ENCODE assay signal across 9 mouse cellular contexts in genomic region chr11:78490781-78491241, GRCm38 (mm10). TPM values are rescaled to one million over a fixed set of nuclear protein-coding genes. Genes with fewer than 3 reads are reported as not detected.
DNase-seq lines count a peak whose midpoint lies in the region; ATAC-seq and TF ChIP-seq lines count a peak whose summit lies in the region.
"Had no signal": no experiment of that assay in that cellular context is flagged by ENCODE, and none has a peak within 500 bp of the region (broad histone marks: within the 10 kb centered on the region; RNA-seq: fewer than 3 reads in every experiment).

No protein-coding gene starts in this region.

- DNase-seq in urinary bladder, postnatal 14 days (ENCODE audit: low spot score), result peak; percentile 25
- no peak for DNase-seq in urinary bladder, postnatal 25 days (ENCODE audit: low spot score)
- peak; percentile 87 for DNase-seq in embryo, embryonic 10 days (ENCODE audit: low spot score)
- DNase-seq in heart, postnatal 0 days (ENCODE audit: low spot score), result no peak
- DNase-seq in left cerebral cortex, postnatal 10 days (ENCODE audit: extremely low spot score in 1 of 2, low spot score in 2 of 2), result peak; percentile 25 to 77
- DNase-seq in yolk sac, embryonic 10.5 days (ENCODE audit: low spot score), result peak; percentile 48
- DNase-seq in urinary bladder, postnatal 4 days (ENCODE audit: low spot score in 2 of 2), result no peak

- no peaks in the 10 kb centered on the region for H3K36me3 ChIP-seq in heart, postnatal 0 days (replicated peaks; ENCODE audit: control insufficient read depth, insufficient read depth, low read length)
- H3K36me3 ChIP-seq in midbrain, embryonic 16.5 days (ENCODE audit: control insufficient read depth, insufficient read depth, low read length), result peaks cover 15% of the 10 kb centered on the region

- H3K4me2 ChIP-seq in heart, postnatal 0 days (ENCODE audit: low read depth, low read length), result peak overlapping the region; percentile 21; the same call in 1 of the 2 replicates
- H3K4me2 ChIP-seq in midbrain, embryonic 16.5 days (ENCODE audit: low read length), result peak overlapping the region; percentile 51

- TF ChIP-seq CTCF in heart, postnatal 0 days (IDR thresholded peaks at IDR 0.05; ENCODE audit: low read depth), result peak; percentile 16; the same call in 1 of the 2 replicates

- H3K4me1 ChIP-seq in heart, postnatal 0 days (ENCODE audit: control insufficient read depth, insufficient read depth), result no peaks in the 10 kb centered on the region
- peaks cover 25% of the 10 kb centered on the region for H3K4me1 ChIP-seq in midbrain, embryonic 16.5 days (ENCODE audit: control insufficient read depth, insufficient read depth, low read length)

- ATAC-seq in heart, postnatal 0 days (ENCODE audit: insufficient read depth, low read depth), result no peak
- ATAC-seq in midbrain, embryonic 16.5 days, result peak; percentile 65; the same call in 1 of the 2 replicates

- H3K27ac ChIP-seq in heart, postnatal 0 days (ENCODE audit: low read depth), result no peak overlapping the region
- H3K27ac ChIP-seq in midbrain, embryonic 16.5 days (ENCODE audit: low read length), result peak overlapping the region; percentile 34; the same call in 1 of the 2 replicates

- 0 out of 2 replicates have a peak overlapping the region, but pooled peaks have one; percentile 16 for H3K4me3 ChIP-seq in heart, postnatal 0 days (ENCODE audit: low read depth, low read length)
- H3K4me3 ChIP-seq in midbrain, embryonic 16.5 days (ENCODE audit: low read depth, low read length), result peak overlapping the region; percentile 25; the same call in 1 of the 2 replicates

- peaks cover 76% of the 10 kb centered on the region for H3K27me3 ChIP-seq in heart, postnatal 0 days (ENCODE audit: control insufficient read depth, insufficient read depth, low read length)
- no peaks in the 10 kb centered on the region; the same call in 1 of the 2 replicates for H3K27me3 ChIP-seq in midbrain, embryonic 16.5 days (ENCODE audit: control insufficient read depth, insufficient read depth, low read depth, low read length)

- H3K9me3 ChIP-seq in heart, postnatal 0 days (replicated peaks; ENCODE audit: control insufficient read depth, low read length), result no peaks in the 10 kb centered on the region
- H3K9me3 ChIP-seq in midbrain, embryonic 16.5 days (replicated peaks; ENCODE audit: control insufficient read depth, low read length, poor library complexity, severe bottlenecking), result no peaks in the 10 kb centered on the region

- intact Hi-C loops in left cerebral cortex, postnatal 10 days (cut with DNase I), result no loop called here

- H3K9ac ChIP-seq in heart, postnatal 0 days (replicated peaks; ENCODE audit: low read depth, low read length), result no peak overlapping the region
- H3K9ac ChIP-seq in midbrain, embryonic 16.5 days (ENCODE audit: low read depth, low read length), result peak overlapping the region; percentile 57

- 12% methylated on average over 48 of the region's 48 CpGs for WGBS in heart, postnatal 0 days
- 9% methylated on average over 46 of the region's 48 CpGs for whole genome bisulfite sequencing in midbrain, embryonic 16.5 days

- TF ChIP-seq EP300 in heart, postnatal 0 days (IDR thresholded peaks at IDR 0.05; ENCODE audit: low read depth), result no peak

RNA-seq across cellular contexts. Expression of gene Sarm1, which starts 6.7 kb away (rescaled TPM):
- total RNA-seq in heart, postnatal 0 days (2014; rRNA removed; ENCODE audit: low replicate concordance), result not detected in 2 replicates
- polyA plus RNA-seq in heart, postnatal 0 days (2015; fragmentation: Nextera tagmentation; extraction: Ambion mirVana), result not detected in 2 replicates
- total RNA-seq in left cerebral cortex, postnatal 10 days (2021), result 10 to 100 TPM; 51.2 to 59.2 TPM
- polyA plus RNA-seq in midbrain, embryonic 16.5 days (2015; fragmentation: Nextera tagmentation; extraction: Ambion mirVana), result 49.9 and 50.7 TPM in 2 replicates

RNA-seq across cellular contexts. Expression of gene Vtn, which starts 8.1 kb away (rescaled TPM):
- 0.73 and 2.3 TPM in 2 replicates for total RNA-seq in heart, postnatal 0 days (2014; rRNA removed; ENCODE audit: low replicate concordance)
- polyA plus RNA-seq in heart, postnatal 0 days (2015; fragmentation: Nextera tagmentation; extraction: Ambion mirVana), result 2.7 and 4.0 TPM in 2 replicates
- total RNA-seq in left cerebral cortex, postnatal 10 days (2021), result 10 to 100 TPM; 74.5 to 75.4 TPM
- polyA plus RNA-seq in midbrain, embryonic 16.5 days (2015; fragmentation: Nextera tagmentation; extraction: Ambion mirVana), result 115 and 127 TPM in 2 replicates

RNA-seq across cellular contexts. Expression of gene Sebox, which starts 12.4 kb away (rescaled TPM):
- not detected in 2 replicates for total RNA-seq in heart, postnatal 0 days (2014; rRNA removed; ENCODE audit: low replicate concordance)
- polyA plus RNA-seq in heart, postnatal 0 days (2015; fragmentation: Nextera tagmentation; extraction: Ambion mirVana), result not detected in 2 replicates
- total RNA-seq in left cerebral cortex, postnatal 10 days (2021), result 1 to 10 TPM in 1 of 2 experiments, under 1 TPM in 1; 0.61 to 1.1 TPM
- 0.14 TPM in 1 of 2 replicates, not detected in the other for polyA plus RNA-seq in midbrain, embryonic 16.5 days (2015; fragmentation: Nextera tagmentation; extraction: Ambion mirVana)
- polyA plus RNA-seq: spleen, adult 2 months had no signal

RNA-seq across cellular contexts. Expression of gene Tmem199, which starts 21.2 kb away (rescaled TPM):
- total RNA-seq in heart, postnatal 0 days (2014; rRNA removed; ENCODE audit: low replicate concordance), result 13.1 and 29.9 TPM in 2 replicates
- 35.0 and 36.4 TPM in 2 replicates for polyA plus RNA-seq in heart, postnatal 0 days (2015; fragmentation: Nextera tagmentation; extraction: Ambion mirVana)
- 10 to 100 TPM; 37.2 to 38.7 TPM for total RNA-seq in left cerebral cortex, postnatal 10 days (2021)
- 95.5 and 96.6 TPM in 2 replicates for polyA plus RNA-seq in midbrain, embryonic 16.5 days (2015; fragmentation: Nextera tagmentation; extraction: Ambion mirVana)

RNA-seq across cellular contexts. Expression of gene Poldip2, which starts 21.2 kb away (rescaled TPM):
- total RNA-seq in heart, postnatal 0 days (2014; rRNA removed; ENCODE audit: low replicate concordance), result 225 and 247 TPM in 2 replicates
- 209 and 214 TPM in 2 replicates for polyA plus RNA-seq in heart, postnatal 0 days (2015; fragmentation: Nextera tagmentation; extraction: Ambion mirVana)
- 100 to 1,000 TPM; 117 to 119 TPM for total RNA-seq in left cerebral cortex, postnatal 10 days (2021)
- polyA plus RNA-seq in midbrain, embryonic 16.5 days (2015; fragmentation: Nextera tagmentation; extraction: Ambion mirVana), result 176 and 184 TPM in 2 replicates

Comparison
In these comparisons a context has a peak if more than half of its experiments do, and no peak if none do; other contexts are left out.
1. DNase-seq: peak in urinary bladder, postnatal 14 days (single experiment), embryo, embryonic 10 days (single experiment), left cerebral cortex, postnatal 10 days (2 of 2) and yolk sac, embryonic 10.5 days (single experiment); none in urinary bladder, postnatal 25 days (single experiment), heart, postnatal 0 days (single experiment) and urinary bladder, postnatal 4 days (0 of 2).
2. RNA of gene Sarm1, which starts 6.7 kb away (total RNA-seq): 51.2 to 59.2 TPM in left cerebral cortex, postnatal 10 days; not detected in heart, postnatal 0 days; every median in the first group is over 10 times any median in the second.
3. RNA of gene Vtn, which starts 8.1 kb away (total RNA-seq): 74.5 to 75.4 TPM in left cerebral cortex, postnatal 10 days; 0.73 to 2.3 TPM in heart, postnatal 0 days; every median in the first group is over 10 times any median in the second.